Mouse (Mus musculus) myocyte (in vitro differentiated cells): ENCODE data around the gene Rab6b.

ENCODE experiments used
- CEBPB ChIP-seq: IDR thresholded peaks from 2 replicates; pipeline ENCODE4 v1.6.1; 2011; ENCODE audit warnings: mild to moderate bottlenecking, moderate library complexity; ENCODE audit not compliant: poor library complexity, insufficient read depth, severe bottlenecking
- E2F4 ChIP-seq: IDR thresholded peaks from one replicate; pipeline ENCODE4 v1.6.1; 2011; ENCODE audit warnings: mild to moderate bottlenecking, control low read depth, moderate library complexity; ENCODE audit not compliant: insufficient read depth
- MAX ChIP-seq: IDR thresholded peaks from one replicate; pipeline ENCODE4 v1.6.1; 2011; ENCODE audit warnings: low read depth, mild to moderate bottlenecking, control low read depth
- MYOD1 ChIP-seq, 3 experiments: IDR thresholded peaks; one replicate each; pipeline ENCODE4 v1.6.1; 2011; ENCODE audit warnings: control low read depth in 2 of 3, low read depth in 2 of 3, mild to moderate bottlenecking in 2 of 3, moderate library complexity in 1 of 3; ENCODE audit not compliant: insufficient read length in 2 of 3, control insufficient read depth in 1 of 3
- MYOG ChIP-seq, 3 experiments: IDR thresholded peaks; one replicate each; pipeline ENCODE4 v1.6.1; 2011; ENCODE audit warnings: control low read depth in 2 of 3, low read depth in 2 of 3, mild to moderate bottlenecking in 2 of 3; ENCODE audit not compliant: insufficient read length in 2 of 3, control insufficient read depth in 1 of 3, insufficient read depth in 1 of 3
- POLR2A ChIP-seq: IDR thresholded peaks from one replicate; pipeline ENCODE4 v1.6.1; 2011; ENCODE audit warnings: low read depth, mild to moderate bottlenecking, control low read depth, moderate library complexity; ENCODE audit not compliant: insufficient read length
- POLR2AphosphoS2 ChIP-seq: IDR thresholded peaks from one replicate; pipeline ENCODE4 v1.6.1; 2011; ENCODE audit warnings: low read depth, control low read depth; ENCODE audit not compliant: insufficient read length
- SRF ChIP-seq: IDR thresholded peaks from one replicate; pipeline ENCODE4 v1.6.1; 2011; ENCODE audit warnings: low read depth; ENCODE audit not compliant: control insufficient read depth, insufficient read length
- TCF12 ChIP-seq: IDR thresholded peaks from one replicate; pipeline ENCODE4 v1.6.1; 2011; ENCODE audit warnings: mild to moderate bottlenecking, control low read depth; ENCODE audit not compliant: poor library complexity, insufficient read depth, severe bottlenecking
- USF1 ChIP-seq: IDR thresholded peaks from one replicate; pipeline ENCODE4 v1.6.1; 2011; ENCODE audit warnings: low read depth, mild to moderate bottlenecking, control low read depth, moderate library complexity

DNA sequence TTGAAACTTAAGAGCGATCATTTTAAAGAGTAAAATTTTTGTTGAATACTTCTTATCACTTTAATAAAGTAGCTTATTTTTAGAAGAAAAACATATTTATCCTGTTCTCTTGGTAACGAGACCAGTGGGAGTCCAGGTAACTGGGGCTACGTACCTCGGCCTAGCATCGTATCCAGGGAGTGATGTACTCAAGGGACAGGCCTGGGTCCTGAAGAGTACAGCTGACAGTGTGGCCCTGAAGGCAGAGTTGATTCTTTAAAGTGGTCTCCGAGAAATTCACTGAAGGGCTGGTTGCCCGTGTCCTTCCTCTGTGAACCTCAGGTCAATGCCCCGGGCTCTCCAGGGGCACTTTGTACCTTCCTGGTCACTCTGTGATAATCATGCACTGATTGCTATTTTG is 6.4 kb downstream of the Rab6b start:
- TF ChIP-seq POLR2A, result no peak
- no peak for TF ChIP-seq POLR2AphosphoS2
- no peak for TF ChIP-seq E2F4
- TF ChIP-seq MYOG (IDR thresholded peaks at IDR 0.05; ENCODE audit: control insufficient read depth in 1 of 3, insufficient read depth in 1 of 3, insufficient read length in 2 of 3, low read depth in 2 of 3), result no peak
- TF ChIP-seq SRF, result no peak
- no peak for TF ChIP-seq CEBPB
- TF ChIP-seq USF1, result no peak
- no peak for TF ChIP-seq MYOD1 (IDR thresholded peaks at IDR 0.05; ENCODE audit: control insufficient read depth in 1 of 3, insufficient read length in 2 of 3, low read depth in 2 of 3)
- no peak for TF ChIP-seq TCF12
- no peak for TF ChIP-seq MAX
